In the genomic region with DNA sequence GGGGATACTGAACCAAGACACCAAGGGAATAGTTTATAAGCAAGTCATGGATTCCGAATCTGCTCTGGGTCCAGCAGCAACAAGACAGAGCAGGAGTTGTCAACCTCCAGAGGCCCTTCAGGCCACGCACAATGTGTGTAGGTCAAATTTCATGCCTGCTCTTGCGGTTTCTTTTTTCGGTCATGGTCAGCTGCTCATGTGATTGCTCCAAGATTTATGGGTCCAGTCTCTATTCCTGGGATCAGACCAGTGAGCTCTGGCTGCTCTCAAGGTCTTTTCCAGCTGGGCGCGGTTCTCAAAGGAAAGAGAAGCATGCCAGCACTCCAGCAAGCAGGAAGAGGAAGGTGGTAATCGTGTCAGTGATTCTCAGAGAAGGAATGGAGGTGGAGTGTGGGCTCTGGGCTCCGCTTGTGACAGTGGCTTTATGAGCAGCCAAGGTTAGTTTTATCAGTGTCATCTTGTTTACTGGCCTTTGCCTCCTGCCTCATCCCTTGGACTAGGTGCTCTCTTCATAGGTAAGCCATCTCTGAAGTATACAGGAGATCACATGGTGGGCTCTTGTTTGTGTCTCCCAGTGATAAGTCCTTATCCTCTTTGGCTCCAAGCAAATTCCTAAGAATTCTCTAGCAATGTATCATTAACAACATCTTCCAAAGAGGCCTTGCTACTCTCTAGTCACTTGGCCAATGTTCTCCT, we compare ENCODE assay signal across 15 mouse cellular contexts.
DNase-seq lines count a peak whose midpoint lies in the region; ATAC-seq lines count a peak whose summit lies in the region.
"Had no signal": no experiment of that assay in that cellular context is flagged by ENCODE, and none has a peak within 500 bp of the region (broad histone marks: within the 10 kb centered on the region; RNA-seq: fewer than 3 reads in every experiment).

No protein-coding gene starts in this region.

- H3K4me2 ChIP-seq in midbrain, embryonic 11.5 days, result no peak overlapping the region
- H3K4me2 ChIP-seq: heart, embryonic 12.5 days; lung, embryonic 15.5 days had no signal

- no peaks in the 10 kb centered on the region for H3K4me1 ChIP-seq in midbrain, embryonic 11.5 days (ENCODE audit: control insufficient read depth, insufficient read depth, low read length)
- H3K4me1 ChIP-seq: heart, embryonic 12.5 days; lung, embryonic 15.5 days had no signal

- no peak overlapping the region for H3K9ac ChIP-seq in midbrain, embryonic 11.5 days (ENCODE audit: low read length)
- H3K9ac ChIP-seq: heart, embryonic 12.5 days; lung, embryonic 15.5 days had no signal

- intact Hi-C loops in left cerebral cortex, postnatal 4 days (cut with DNase I), result no loop called here

- no peak overlapping the region for H3K4me3 ChIP-seq in midbrain, embryonic 11.5 days (ENCODE audit: low read depth, low read length)
- H3K4me3 ChIP-seq: heart, embryonic 12.5 days; lung, embryonic 15.5 days had no signal

- no peaks in the 10 kb centered on the region for H3K9me3 ChIP-seq in midbrain, embryonic 11.5 days (ENCODE audit: control insufficient read depth, low read length)
- H3K9me3 ChIP-seq: heart, embryonic 12.5 days; lung, embryonic 15.5 days had no signal

- 54% methylated on average over 8 of the region's 8 CpGs for WGBS in large intestine, adult 2 months
- WGBS in midbrain, embryonic 11.5 days, result 90% methylated on average over 8 of the region's 8 CpGs

- H3K27ac ChIP-seq in midbrain, embryonic 11.5 days (ENCODE audit: low read depth, low read length), result no peak overlapping the region
- H3K27ac ChIP-seq: lung, embryonic 15.5 days had no signal

- ATAC-seq in midbrain, embryonic 11.5 days (ENCODE audit: low FRiP score), result no peak
- ATAC-seq: forebrain, embryonic 16.5 days; inflammation-experienced regulatory T-cells, adult 6 months had no signal

- no peaks in the 10 kb centered on the region for H3K36me3 ChIP-seq in midbrain, embryonic 11.5 days (ENCODE audit: control insufficient read depth, insufficient read depth, low read length)
- H3K36me3 ChIP-seq: heart, embryonic 12.5 days; lung, embryonic 15.5 days had no signal

- DNase-seq in embryo, embryonic 11 days, result peak; percentile 18
- DNase-seq in embryo, embryonic 10 days (ENCODE audit: low spot score), result no peak
- DNase-seq in adrenal gland, postnatal 36 days, result peak; percentile 41 to 52
- peak; percentile 79 for DNase-seq in kidney, adult 9 months
- peak; percentile 13 for DNase-seq in large intestine, adult 2 months (ENCODE audit: low read depth, low spot score)
- no peak for DNase-seq in frontal cortex, postnatal 10 days (ENCODE audit: low spot score in 2 of 2)
- no peak for DNase-seq in midbrain, embryonic 11.5 days (ENCODE audit: low spot score, missing footprints)
- DNase-seq in left cerebral cortex, postnatal 4 days, result no peak
- DNase-seq: cerebellum, adult 11-12 months; layer of hippocampus, postnatal 36 days; right cerebral cortex, adult 18-20 months had no signal

- no peaks in the 10 kb centered on the region for H3K27me3 ChIP-seq in midbrain, embryonic 11.5 days (ENCODE audit: control insufficient read depth, insufficient read depth, low read length)
- H3K27me3 ChIP-seq: heart, embryonic 12.5 days; lung, embryonic 15.5 days had no signal

Comparison
In these comparisons a context has a peak if more than half of its experiments do, and no peak if none do; other contexts are left out.
1. DNase-seq: peak in embryo, embryonic 11 days (single experiment), adrenal gland, postnatal 36 days (2 of 2), kidney, adult 9 months (single experiment) and large intestine, adult 2 months (single experiment); none in embryo, embryonic 10 days (single experiment), frontal cortex, postnatal 10 days (0 of 2), midbrain, embryonic 11.5 days (single experiment) and left cerebral cortex, postnatal 4 days (single experiment).